Mouse (Mus musculus) embryonic facial prominence, embryonic 15.5 days (tissue): Measurements from ENCODE around the gene Pepd. TPM values are rescaled to one million over a fixed set of nuclear protein-coding genes. Genes with fewer than 3 reads are reported as not detected.

ENCODE experiments used
- ATAC-seq: fragments of 200-750 bp; cut with Nextera tagmentation; 2 replicates; pipeline ENCODE4 v1.8.0; 2017; ENCODE audit warnings: low read depth, moderate TSS enrichment; ENCODE audit not compliant: insufficient number of reproducible peaks, low FRiP score, low TSS enrichment
- H3K27ac ChIP-seq: fragments of 300-500 bp; sonication (generic); replicated peaks from 2 replicates; pipeline ENCODE4 v1.5.1; 2015; ENCODE audit warnings: mild to moderate bottlenecking, inconsistent platforms
- H3K27me3 ChIP-seq: fragments of 300-500 bp; sonication (generic); 2 replicates; pipeline ENCODE4 v1.6.1; 2015; ENCODE audit warnings: inconsistent platforms
- H3K36me3 ChIP-seq: fragments of 300-500 bp; sonication (generic); 2 replicates; pipeline ENCODE4 v1.6.1; 2015; ENCODE audit warnings: mild to moderate bottlenecking, inconsistent platforms
- H3K4me1 ChIP-seq: fragments of 300-500 bp; sonication (generic); 2 replicates; pipeline ENCODE4 v1.6.1; 2015; ENCODE audit warnings: inconsistent platforms
- H3K4me2 ChIP-seq: fragments of 300-500 bp; sonication (generic); replicated peaks from 2 replicates; pipeline ENCODE4 v1.6.1; 2015; ENCODE audit warnings: mild to moderate bottlenecking, inconsistent platforms
- H3K4me3 ChIP-seq: fragments of 300-500 bp; sonication (generic); replicated peaks from 2 replicates; pipeline ENCODE4 v1.5.1; 2015; ENCODE audit warnings: mild to moderate bottlenecking, inconsistent platforms
- H3K9ac ChIP-seq: fragments of 300-500 bp; sonication (generic); 2 replicates; pipeline ENCODE4 v1.6.1; 2015; ENCODE audit warnings: inconsistent platforms
- H3K9me3 ChIP-seq: fragments of 300-500 bp; sonication (generic); replicated peaks from 2 replicates; pipeline ENCODE4 v1.6.1; 2016; ENCODE audit warnings: inconsistent platforms
- WGBS: fragments of 180-500 bp; shearing (Covaris S2); methylation state at CpG from one replicate; pipeline ENCODE4 v1.1.7; 2015; 5-methylcytosine and 5-hydroxymethylcytosine counted together
- polyA plus RNA-seq: library from polyadenylated mRNA; unstranded; fragments of >200 nt; fragmentation: Nextera tagmentation; extraction: Ambion mirVana; gene quantifications from 2 replicates; pipeline ENCODE4 v1.2.1, GENCODE M21; 2015

Gene Pepd
- polyA plus RNA-seq, 1 experiment from 2014 or later: 76.9 TPM

DNA sequence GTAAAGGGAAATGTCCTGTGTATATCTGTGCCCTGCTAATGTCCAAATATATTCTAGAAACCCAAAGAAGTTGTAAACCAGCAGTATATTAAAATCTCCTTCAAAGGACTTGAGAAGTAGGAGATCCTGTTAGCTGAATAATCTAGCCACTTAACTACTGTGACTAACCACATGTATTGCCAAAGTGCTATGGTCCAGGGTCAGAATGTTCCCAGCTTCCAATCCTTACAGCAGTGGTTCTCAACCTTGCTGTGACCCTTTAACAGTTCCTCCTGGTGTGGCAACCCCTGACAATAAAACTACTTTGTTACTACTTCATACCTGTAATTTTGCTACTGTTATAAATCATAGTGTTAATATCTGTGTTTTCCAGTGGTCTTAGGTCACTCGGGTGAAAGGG is 146.2 kb downstream of the Pepd start:
- Histone ChIP-seq H3K9me3 (no peaks in the 10 kb centered on the region), H3K36me3 (no peaks in the 10 kb centered on the region), H3K9ac (no peak overlapping the region), H3K4me1 (peaks cover 13% of the 10 kb centered on the region), H3K27me3 (no peaks in the 10 kb centered on the region), H3K4me2 (no peak overlapping the region), H3K4me3 (no peak overlapping the region), H3K27ac (no peak overlapping the region)
- WGBS: 78% methylated on average over 1 of the region's 1 CpGs
- no peak for ATAC-seq

DNA sequence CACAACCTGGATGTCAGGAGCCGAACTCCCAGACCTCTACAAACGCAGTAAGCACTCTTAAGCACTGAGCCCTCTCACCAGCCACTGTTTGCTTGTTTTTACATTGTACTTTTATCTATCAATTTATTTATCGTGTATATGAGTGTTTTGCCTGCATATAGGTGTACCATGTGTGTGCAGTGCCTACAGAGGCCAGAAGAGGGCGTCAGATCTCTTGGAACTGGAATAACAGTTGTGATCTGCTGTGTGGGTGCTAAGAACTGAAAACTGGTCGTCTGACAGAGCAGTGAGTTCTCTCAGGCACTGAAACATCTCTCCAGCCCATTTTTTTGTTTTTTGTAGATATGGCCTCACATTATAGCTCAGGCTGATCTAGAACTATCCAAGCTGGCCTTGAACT is 147.3 kb downstream of the Pepd start:
- H3K9ac ChIP-seq: no peak overlapping the region
- no peak overlapping the region for H3K4me2 ChIP-seq
- H3K27ac ChIP-seq: no peak overlapping the region
- no peaks in the 10 kb centered on the region for H3K9me3 ChIP-seq
- no peaks in the 10 kb centered on the region for H3K36me3 ChIP-seq
- WGBS: 68% methylated on average over 5 of the region's 5 CpGs
- no peaks in the 10 kb centered on the region for H3K27me3 ChIP-seq
- ATAC-seq: no peak
- H3K4me3 ChIP-seq: no peak overlapping the region
- peaks cover 13% of the 10 kb centered on the region for H3K4me1 ChIP-seq

DNA sequence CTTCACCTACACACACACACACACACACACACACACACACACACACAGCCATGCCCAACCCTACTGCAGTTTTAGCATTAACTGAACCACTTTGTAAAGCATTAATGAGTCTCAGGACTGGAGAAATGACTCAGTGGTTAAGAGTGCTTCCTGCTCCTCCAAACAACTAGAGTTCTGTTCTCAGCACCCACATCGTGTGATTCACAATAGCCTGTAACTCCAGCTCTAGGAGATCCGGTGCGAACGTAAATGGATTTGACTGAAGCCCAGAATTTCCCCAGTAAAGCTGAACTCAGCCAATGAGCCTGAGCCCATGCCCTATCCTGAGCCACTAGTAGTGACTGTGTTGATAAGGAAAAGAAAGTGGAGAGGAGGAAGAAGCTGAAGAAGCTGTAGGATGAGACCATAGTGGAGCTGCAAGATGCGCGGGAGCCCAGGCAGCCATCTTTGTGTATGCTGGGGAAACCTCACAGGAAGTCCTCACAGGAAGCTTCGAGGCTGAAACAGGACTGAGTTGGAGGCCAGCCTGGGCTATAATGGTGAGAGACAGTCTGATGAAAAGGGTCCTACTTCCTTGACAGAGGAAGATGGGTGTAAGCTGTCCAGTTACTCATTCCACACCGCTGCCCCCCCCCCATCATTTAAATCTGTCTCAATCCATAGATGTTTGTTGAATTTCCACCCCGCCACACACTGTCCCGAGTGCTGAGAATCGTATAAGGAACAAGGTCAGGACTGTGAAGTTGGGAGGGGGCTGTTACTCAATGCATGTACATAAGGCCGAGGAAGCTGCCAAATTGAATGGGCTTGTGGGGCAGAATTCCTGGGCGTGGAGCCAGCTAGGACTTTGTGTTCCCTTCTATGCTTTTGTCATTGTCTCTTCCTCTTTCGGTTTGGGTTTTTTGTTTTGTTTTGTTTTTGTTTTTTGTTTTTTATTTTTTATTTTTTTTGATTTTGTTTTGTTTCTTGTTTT is 152.4 kb downstream of the Pepd start:
- Histone ChIP-seq H3K27me3 (no peaks in the 10 kb centered on the region), H3K4me1 (no peaks in the 10 kb centered on the region), H3K4me2 (no peak overlapping the region), H3K9me3 (no peaks in the 10 kb centered on the region), H3K9ac (no peak overlapping the region), H3K4me3 (no peak overlapping the region), H3K36me3 (no peaks in the 10 kb centered on the region), H3K27ac (no peak overlapping the region)
- peak; percentile 52; the same call in 1 of the 2 replicates for ATAC-seq
- 69% methylated on average over 14 of the region's 14 CpGs for WGBS

DNA sequence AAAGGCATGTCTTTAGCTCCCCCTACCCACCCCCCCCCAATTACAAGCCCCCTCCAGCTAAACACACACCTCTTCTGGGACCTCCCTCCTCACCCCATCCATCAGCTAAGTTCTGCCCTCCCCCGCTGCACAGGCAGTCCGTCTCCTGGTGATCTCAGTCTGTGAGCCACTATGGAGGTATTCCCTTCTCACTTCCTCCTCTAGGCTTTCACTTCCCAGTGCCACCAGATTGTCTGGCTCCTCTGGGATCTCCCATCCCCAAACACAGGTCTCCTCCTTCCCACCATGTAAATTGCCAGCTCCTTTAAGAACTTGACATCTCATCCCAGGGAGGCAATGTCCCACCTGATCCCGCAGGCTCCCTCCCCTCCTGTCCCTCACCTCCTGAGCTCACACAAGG is 153.8 kb downstream of the Pepd start:
- H3K4me2 ChIP-seq: no peak overlapping the region
- no peak for ATAC-seq
- H3K36me3 ChIP-seq: no peaks in the 10 kb centered on the region
- WGBS: 79% methylated on average over 3 of the region's 3 CpGs
- H3K27me3 ChIP-seq: no peaks in the 10 kb centered on the region
- H3K27ac ChIP-seq: no peak overlapping the region
- H3K9me3 ChIP-seq: no peaks in the 10 kb centered on the region
- H3K4me3 ChIP-seq: no peak overlapping the region
- H3K4me1 ChIP-seq: no peaks in the 10 kb centered on the region
- H3K9ac ChIP-seq: no peak overlapping the region

DNA sequence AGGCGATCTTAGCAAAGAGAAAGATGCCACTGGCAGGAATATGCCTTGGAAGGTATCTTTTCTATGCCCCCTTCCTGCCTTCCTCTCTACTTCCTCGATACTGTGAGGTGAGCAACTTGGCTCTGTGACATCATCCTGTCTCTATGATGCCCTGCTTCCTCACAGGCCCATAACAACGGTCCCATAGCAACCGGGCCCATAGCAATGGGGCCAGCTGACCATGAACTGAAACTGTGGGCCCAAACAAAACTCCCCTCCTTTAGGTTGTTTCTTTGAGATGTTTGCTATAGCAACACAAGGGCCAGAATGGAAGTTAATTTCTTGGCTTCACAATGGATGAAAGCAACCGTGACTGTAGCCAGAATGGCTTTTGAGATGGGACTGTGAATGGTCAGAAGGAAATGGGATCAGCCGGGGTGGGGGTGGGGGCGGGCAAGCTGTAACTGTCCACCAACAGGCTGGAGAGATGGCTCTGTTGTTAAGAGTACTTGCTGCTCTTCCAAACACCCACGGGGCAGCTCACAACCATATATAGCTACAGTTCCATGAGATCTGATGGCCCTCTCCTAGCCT is 154.5 kb downstream of the Pepd start:
- 80% methylated on average over 8 of the region's 8 CpGs for WGBS

DNA sequence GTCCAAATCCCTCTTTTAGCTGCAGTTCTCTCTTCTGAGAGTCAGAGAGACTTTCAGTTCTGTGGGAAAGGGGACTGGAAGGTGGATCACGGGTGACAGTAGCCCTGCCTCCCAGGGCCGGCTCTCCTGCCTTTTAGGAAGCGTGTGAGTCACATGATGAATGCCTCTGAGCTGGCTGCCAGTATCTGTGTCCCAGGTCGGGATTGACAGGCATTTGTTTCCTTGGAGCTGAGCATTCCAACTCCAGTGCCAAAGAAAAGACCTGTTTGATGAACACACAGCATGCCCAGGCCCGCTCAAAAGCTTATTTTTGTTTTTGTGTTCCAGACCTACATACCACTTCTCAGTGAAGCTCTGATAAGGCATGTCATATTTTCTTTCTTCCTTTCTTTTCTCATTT is 164.5 kb downstream of the Pepd start:
- Histone ChIP-seq H3K27ac (peak overlapping the region; percentile 68), H3K9me3 (no peaks in the 10 kb centered on the region), H3K27me3 (no peaks in the 10 kb centered on the region), H3K4me1 (peaks cover 14% of the 10 kb centered on the region), H3K4me3 (no peak overlapping the region), H3K9ac (no peak overlapping the region), H3K36me3 (no peaks in the 10 kb centered on the region), H3K4me2 (no peak overlapping the region)
- 39% methylated on average over 5 of the region's 5 CpGs for WGBS
- ATAC-seq: no peak

More for the DNA sequence above, 154.5 kb downstream of the Pepd start:
- no peak for ATAC-seq
- H3K4me3 ChIP-seq: no peak overlapping the region
- no peak overlapping the region for H3K9ac ChIP-seq
- no peaks in the 10 kb centered on the region for H3K9me3 ChIP-seq
- no peaks in the 10 kb centered on the region for H3K36me3 ChIP-seq
- H3K4me1 ChIP-seq: no peaks in the 10 kb centered on the region
- no peaks in the 10 kb centered on the region for H3K27me3 ChIP-seq
- H3K4me2 ChIP-seq: no peak overlapping the region
- H3K27ac ChIP-seq: no peak overlapping the region

DNA sequence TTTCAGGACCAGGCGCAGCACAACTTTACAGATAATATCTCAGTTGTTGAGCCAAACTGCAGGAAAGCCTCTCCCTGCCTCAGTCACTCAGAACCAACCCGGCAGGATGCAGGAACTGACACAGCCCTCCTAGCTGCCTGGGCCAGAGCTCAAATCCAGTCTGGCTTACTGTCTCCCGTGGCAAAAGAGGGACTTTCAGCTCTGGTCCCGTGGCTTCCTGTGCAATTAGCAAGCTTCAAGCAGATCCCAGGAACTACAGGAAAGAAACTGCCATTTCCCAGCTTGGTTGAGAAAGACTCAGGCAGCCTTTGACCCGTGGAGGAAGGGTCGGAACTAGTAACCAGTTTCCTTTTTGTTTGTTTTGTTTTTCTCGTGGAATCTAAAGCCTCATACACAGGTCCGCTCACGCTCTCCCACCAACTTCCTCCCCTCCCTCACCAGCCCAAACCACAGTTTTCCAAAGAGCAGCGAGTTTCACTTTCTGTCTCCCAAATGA is 168.7 kb downstream of the Pepd start:
- Histone ChIP-seq H3K27ac (peak overlapping the region; percentile 79), H3K36me3 (no peaks in the 10 kb centered on the region), H3K9ac (no peak overlapping the region), H3K4me1 (peaks cover 27% of the 10 kb centered on the region), H3K9me3 (no peaks in the 10 kb centered on the region), H3K4me2 (peak overlapping the region; percentile 22), H3K27me3 (no peaks in the 10 kb centered on the region), H3K4me3 (0 out of 2 replicates have a peak overlapping the region, but pooled peaks have one; percentile 0)
- no peak for ATAC-seq
- WGBS: 15% methylated on average over 10 of the region's 10 CpGs

DNA sequence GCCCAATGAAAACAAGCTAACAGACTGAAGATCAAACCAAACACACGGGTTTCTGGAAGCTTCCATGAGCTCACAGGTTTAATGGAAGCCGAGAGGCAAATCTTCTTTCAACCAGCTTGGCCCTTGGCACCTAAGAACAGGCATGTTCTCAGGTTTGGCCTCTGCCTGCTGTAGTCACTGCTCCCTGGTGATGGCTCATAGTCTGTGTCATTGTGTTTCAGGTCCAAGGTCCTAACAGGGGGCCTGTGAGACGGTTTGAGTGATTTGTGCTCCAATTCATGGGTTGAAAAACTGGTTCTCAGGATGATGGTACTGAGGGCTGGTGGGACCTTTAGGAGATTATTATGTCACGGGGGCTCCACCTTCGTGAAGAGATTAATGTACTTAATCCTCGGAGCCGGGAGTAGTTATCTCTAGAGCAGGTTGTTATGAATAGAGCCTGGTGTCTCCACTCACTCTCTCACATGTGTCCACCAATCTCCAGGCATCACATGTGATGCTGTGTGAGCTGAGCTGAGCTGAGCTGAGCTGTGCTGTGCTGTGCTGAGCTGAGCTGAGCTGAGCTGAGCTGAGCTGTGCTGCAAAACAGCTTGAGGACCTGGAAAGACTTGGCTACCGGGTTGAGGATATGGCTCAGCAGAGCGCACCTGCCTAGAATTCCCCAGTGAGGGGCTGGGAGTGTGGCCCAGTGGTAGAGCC is 169.4 kb downstream of the Pepd start:
- no peaks in the 10 kb centered on the region for H3K27me3 ChIP-seq
- H3K27ac ChIP-seq: peak overlapping the region; percentile 79
- H3K9me3 ChIP-seq: no peaks in the 10 kb centered on the region
- peaks cover 32% of the 10 kb centered on the region for H3K4me1 ChIP-seq
- 0 out of 2 replicates have a peak overlapping the region, but pooled peaks have one; percentile 0 for H3K4me3 ChIP-seq
- peak overlapping the region; percentile 22 for H3K4me2 ChIP-seq
- ATAC-seq: no peak
- no peaks in the 10 kb centered on the region for H3K36me3 ChIP-seq
- H3K9ac ChIP-seq: no peak overlapping the region
- WGBS: 66% methylated on average over 9 of the region's 9 CpGs

DNA sequence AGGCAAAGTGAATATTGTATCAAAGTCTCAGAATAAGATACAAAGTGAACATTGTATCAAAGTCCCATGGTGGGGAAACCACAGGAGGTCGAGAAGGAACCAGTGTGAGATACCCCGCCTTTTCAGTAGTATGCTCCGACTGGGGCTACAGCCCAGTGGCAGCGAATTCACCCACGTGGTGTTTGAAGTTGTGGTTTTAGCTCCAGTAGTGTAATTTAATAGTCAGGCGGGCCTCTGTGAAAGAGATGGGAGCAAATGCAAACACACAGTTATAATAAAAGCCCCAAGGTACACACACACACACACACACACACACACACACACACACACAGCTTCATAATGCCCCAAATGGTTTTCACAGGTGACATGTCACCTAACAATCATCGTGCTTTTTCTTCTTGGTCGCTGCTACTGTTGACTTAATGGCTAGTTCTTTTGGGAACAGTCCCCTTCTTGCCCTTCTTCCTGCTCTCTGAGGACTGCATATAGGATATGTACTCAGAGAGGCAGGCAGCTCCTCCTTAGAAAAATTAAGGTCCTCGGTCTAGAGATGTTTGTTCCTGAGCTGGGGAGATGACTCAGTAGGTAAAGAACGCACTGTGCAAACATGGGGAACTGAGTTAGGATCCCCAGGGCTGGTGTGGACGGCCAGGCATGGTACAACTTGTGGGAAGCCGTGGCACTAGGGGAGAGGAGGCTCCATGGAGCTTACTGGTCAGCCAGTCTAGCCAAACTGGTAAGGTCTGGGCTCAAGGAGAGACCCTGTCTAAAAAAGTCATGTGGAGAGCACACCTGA is 172.6 kb downstream of the Pepd start:
- no peak overlapping the region for H3K27ac ChIP-seq
- no peak for ATAC-seq

DNA sequence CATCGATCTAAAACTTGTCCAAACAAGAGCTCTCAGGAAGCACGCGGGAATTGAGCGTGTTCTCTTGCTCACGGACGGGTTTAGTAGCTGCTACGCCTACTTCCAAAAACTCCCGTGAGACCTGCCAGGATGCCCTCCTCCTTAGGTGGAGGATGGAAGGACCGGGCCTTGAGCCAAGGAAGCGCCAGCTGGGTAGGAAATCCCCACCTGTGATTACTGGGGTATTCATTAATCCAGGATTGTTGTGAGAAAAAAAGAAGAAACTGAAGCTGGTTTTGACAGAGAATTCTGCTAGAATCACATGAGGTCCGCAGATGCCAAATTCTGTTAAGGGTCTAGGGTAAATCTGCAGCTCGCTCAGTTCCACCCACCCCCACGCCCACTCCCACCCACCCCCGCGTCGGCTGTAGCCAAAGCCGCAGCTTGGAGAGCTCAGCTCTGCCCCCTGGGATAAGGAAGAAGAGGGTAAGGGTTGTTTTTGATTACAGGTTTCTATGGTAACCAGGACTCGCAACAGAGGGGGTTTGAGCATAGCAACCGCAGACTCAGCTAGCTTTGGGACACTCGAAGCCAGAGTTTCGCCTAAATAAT is 174.2 kb downstream of the Pepd start:
- H3K4me3 ChIP-seq: peak overlapping the region; percentile 29
- H3K9ac ChIP-seq: no peak overlapping the region
- WGBS: under 1% methylated on average over 21 of the region's 21 CpGs
- no peaks in the 10 kb centered on the region for H3K36me3 ChIP-seq
- ATAC-seq: peak; percentile 88
- H3K4me2 ChIP-seq: peak overlapping the region; percentile 61
- peaks cover 25% of the 10 kb centered on the region for H3K4me1 ChIP-seq
- H3K27me3 ChIP-seq: no peaks in the 10 kb centered on the region
- H3K9me3 ChIP-seq: no peaks in the 10 kb centered on the region
- H3K27ac ChIP-seq: peak overlapping the region; percentile 83

More for the DNA sequence above, 172.6 kb downstream of the Pepd start:
- H3K27me3 ChIP-seq: no peaks in the 10 kb centered on the region
- no peaks in the 10 kb centered on the region for H3K9me3 ChIP-seq
- no peak overlapping the region for H3K9ac ChIP-seq
- peaks cover 34% of the 10 kb centered on the region for H3K4me1 ChIP-seq
- 54% methylated on average over 12 of the region's 12 CpGs for WGBS
- no peaks in the 10 kb centered on the region for H3K36me3 ChIP-seq
- no peak overlapping the region for H3K4me3 ChIP-seq
- no peak overlapping the region for H3K4me2 ChIP-seq
